Mouse (Mus musculus) urinary bladder, postnatal 0 days (tissue): ENCODE measurements around the gene Gm9789. TPM values are rescaled to one million over a fixed set of nuclear protein-coding genes. Genes with fewer than 3 reads are reported as not detected.

Experiments
- polyA plus RNA-seq: library from polyadenylated mRNA; unstranded; fragments of >200 nt; fragmentation: Nextera tagmentation; extraction: Ambion mirVana; gene quantifications from 2 replicates; pipeline ENCODE4 v1.2.1, GENCODE M21; 2015

Gene Gm9789
- not detected in 2 replicates for polyA plus RNA-seq

DNA sequence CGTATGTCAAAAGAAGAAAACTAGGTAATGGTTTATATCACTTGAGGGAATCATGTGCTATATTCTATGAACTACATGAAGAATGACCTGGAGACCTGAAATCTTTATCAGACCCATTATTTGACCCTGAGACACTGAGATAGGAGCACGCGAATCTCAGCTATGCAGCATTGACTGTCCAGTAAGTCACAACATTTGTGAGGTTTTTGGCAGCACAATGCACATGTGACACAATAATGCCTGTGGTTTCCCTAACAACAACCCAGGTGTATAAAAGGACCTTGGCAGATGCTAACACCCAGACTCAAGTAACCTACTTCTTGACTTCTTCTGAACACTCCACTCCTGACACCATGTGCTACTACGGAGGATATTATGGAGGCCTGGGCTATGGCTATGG is at the start of gene Gm9789:
TSS of gene Gm9789 (plus strand) at position 301 of the 400 bp plus-strand sequence.

DNA sequence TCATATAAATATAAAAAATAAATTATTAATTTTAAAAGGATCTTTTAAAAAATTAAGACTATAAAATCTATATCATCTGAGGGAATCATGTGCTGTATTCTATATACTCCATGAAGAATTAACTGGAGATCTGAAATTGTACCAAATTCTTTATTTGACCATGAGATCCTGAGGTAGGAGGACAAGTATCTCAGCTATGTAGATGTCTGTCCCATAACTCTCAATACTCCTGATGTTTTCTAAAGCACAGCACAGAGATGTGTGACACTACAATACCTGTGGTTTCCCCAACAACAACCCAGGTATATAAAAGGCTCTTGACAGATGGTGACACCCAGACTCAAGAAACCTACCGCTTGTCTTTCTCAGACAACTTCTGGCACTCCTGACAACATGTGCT is 17.2 kb upstream of the Gm9789 start, which contains the start of gene Gm6358:
TSS of gene Gm6358 (plus strand) at position 301 of the 400 bp plus-strand sequence.

DNA sequence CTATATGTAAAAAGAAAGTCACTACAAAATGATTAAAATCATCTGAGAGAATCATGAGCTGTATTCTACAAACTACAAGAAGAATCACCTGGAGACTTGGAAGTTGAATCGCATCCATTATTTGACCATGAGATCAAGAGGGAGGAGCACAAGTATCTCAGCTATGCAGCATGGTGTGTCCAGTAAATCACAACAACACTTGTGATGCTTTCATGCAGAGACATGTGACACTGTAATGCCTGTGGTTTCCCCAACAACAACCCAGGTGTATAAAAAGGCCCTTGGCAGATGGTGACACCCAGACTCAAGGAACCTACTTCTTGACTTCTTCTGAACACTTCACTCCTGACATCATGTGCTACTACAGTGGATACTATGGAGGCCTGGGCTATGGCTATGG is 7.0 kb upstream of the Gm9789 start, which contains the start of gene Gm10061:
TSS of gene Gm10061 (plus strand) at position 301 of the 400 bp plus-strand sequence.

DNA sequence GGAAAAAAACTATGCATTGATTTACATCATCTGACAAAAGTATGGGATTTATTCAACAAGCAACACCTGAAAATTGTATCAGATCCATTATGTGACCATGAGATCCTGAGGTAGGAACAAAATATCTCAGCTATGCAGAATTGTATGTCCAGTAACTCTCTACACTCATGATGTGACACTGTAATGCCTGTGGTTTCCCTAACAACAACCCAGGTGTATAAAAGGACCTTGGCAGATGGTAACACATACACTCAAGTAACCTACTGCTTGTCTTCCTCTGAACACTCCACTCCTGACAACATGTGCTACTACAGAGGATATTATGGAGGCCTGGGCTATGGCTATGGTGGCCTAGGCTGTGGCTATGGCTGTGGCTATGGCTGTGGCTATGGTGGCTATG is 11.4 kb downstream of the Gm9789 start, which contains the start of gene Gm7735:
TSS of gene Gm7735 (plus strand) at position 301 of the 400 bp plus-strand sequence.

GRCm38 (mm10) chr16:89174435-89174834 is 16.7 kb downstream of the Gm9789 start, which contains the start of gene 1110057P08Rik:
Gene 1110057P08Rik, plus strand, starts transcription at chr16:89174735.

GRCm38 (mm10) chr16:89205561-89205960 is 47.8 kb downstream of the Gm9789 start, which contains the start of gene Krtap20-2:
Gene Krtap20-2, plus strand, starts transcription at chr16:89205861.

Other genes with a start within 250 kb of the Gm9789 start
- gene Krtap19-9b, start 225.7 kb upstream of the Gm9789 start, polyA plus RNA-seq = not detected in 2 replicates
- not detected in 2 replicates for gene Krtap16-3, start 195.1 kb upstream of the Gm9789 start, polyA plus RNA-seq
- not detected in 2 replicates for gene Krtap22-2, start 147.2 kb upstream of the Gm9789 start, polyA plus RNA-seq
- gene Gm10229, start 142.7 kb upstream of the Gm9789 start, polyA plus RNA-seq = not detected in 2 replicates
- gene Krtap6-1, start 126.3 kb upstream of the Gm9789 start, polyA plus RNA-seq = not detected in 2 replicates
- not detected in 2 replicates for gene Gm10228, start 116.5 kb upstream of the Gm9789 start, polyA plus RNA-seq
- not detected in 2 replicates for gene Krtap6-5, start 110.1 kb upstream of the Gm9789 start, polyA plus RNA-seq
- gene 1110025L11Rik, start 94.0 kb upstream of the Gm9789 start, polyA plus RNA-seq = not detected in 2 replicates
- gene Krtap6-3, start 73.9 kb upstream of the Gm9789 start, polyA plus RNA-seq = not detected in 2 replicates
- not detected in 2 replicates for gene Gm6358, start 17.1 kb upstream of the Gm9789 start, polyA plus RNA-seq
- gene Gm10061, start 6.9 kb upstream of the Gm9789 start, polyA plus RNA-seq = not detected in 2 replicates
- gene Gm7735, start 11.5 kb downstream of the Gm9789 start, polyA plus RNA-seq = not detected in 2 replicates
- gene 1110057P08Rik, start 16.8 kb downstream of the Gm9789 start, polyA plus RNA-seq = not detected in 2 replicates
- not detected in 2 replicates for gene Krtap20-2, start 47.9 kb downstream of the Gm9789 start, polyA plus RNA-seq
- not detected in 2 replicates for gene Krtap21-1, start 245.9 kb downstream of the Gm9789 start, polyA plus RNA-seq